8 mouse cellular contexts compared by ENCODE assay signal in the genomic region with DNA sequence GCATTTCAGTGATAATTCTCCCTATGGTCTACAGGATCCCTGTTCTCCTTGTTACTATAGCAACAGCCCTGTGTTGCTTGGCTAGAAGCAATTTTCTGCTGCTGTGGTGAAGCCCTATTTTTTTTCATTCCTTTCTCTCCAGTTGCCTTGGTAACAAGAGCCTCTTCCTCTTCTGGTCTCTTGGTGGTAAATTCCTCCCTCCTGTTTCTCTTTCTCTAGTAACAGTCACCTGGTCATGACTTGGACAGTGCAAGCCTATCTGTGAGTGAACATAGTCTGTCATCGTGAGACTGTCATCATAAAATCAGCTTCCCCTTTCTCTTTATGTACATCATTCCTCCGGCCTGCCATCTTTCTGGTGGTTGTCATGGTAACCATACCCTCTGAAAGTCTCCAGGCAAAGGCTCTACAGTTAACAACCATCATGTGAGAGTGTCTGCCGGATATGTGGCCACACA. TPM values are rescaled to one million over a fixed set of nuclear protein-coding genes. Genes with fewer than 3 reads are reported as not detected.
DNase-seq lines count a peak whose midpoint lies in the region; ATAC-seq lines count a peak whose summit lies in the region.

No protein-coding gene starts in this region.

- peak; percentile 19 for DNase-seq in 416B (ENCODE audit: low read depth)
- peak; percentile 82 for DNase-seq in hindbrain, embryonic 11.5 days (ENCODE audit: low spot score)
- peak; percentile 94 for DNase-seq in midbrain, embryonic 14.5 days
- no peak for DNase-seq in T-cell, adult 2 months (ENCODE audit: low spot score)
- DNase-seq in testis, postnatal 10 days (ENCODE audit: low spot score) = no peak
- DNase-seq in thymus, postnatal 0 days (ENCODE audit: low spot score) = no peak
- DNase-seq in adrenal gland, adult (ENCODE audit: inconsistent age in 2 of 2, low spot score in 1 of 2) = no peak

- peak overlapping the region; percentile 20; the same call in 1 of the 2 replicates for H3K4me2 ChIP-seq in hindbrain, embryonic 11.5 days (replicated peaks; ENCODE audit: low read depth, low read length)
- peak overlapping the region; percentile 53 for H3K4me2 ChIP-seq in midbrain, embryonic 14.5 days (ENCODE audit: low read length)

- H3K36me3 ChIP-seq in hindbrain, embryonic 11.5 days (ENCODE audit: control insufficient read depth, insufficient read depth, low read length) = no peaks in the 10 kb centered on the region
- no peaks in the 10 kb centered on the region for H3K36me3 ChIP-seq in midbrain, embryonic 14.5 days (ENCODE audit: control insufficient read depth, insufficient read depth, low read length)

- no peak overlapping the region for H3K4me3 ChIP-seq in hindbrain, embryonic 11.5 days (ENCODE audit: low read depth, low read length)
- peak overlapping the region; percentile 20; the same call in 1 of the 2 replicates for H3K4me3 ChIP-seq in midbrain, embryonic 14.5 days (replicated peaks; ENCODE audit: low read depth, low read length)

- peak overlapping the region; percentile 95 for H3K27ac ChIP-seq in hindbrain, embryonic 11.5 days (ENCODE audit: low read depth, low read length)
- H3K27ac ChIP-seq in midbrain, embryonic 14.5 days (replicated peaks; ENCODE audit: low read depth, low read length) = peak overlapping the region; percentile 98

- no peaks in the 10 kb centered on the region for H3K9me3 ChIP-seq in hindbrain, embryonic 11.5 days (ENCODE audit: control insufficient read depth, low read length)
- H3K9me3 ChIP-seq in midbrain, embryonic 14.5 days (ENCODE audit: control insufficient read depth, low read length) = no peaks in the 10 kb centered on the region

- 21% methylated on average over 3 of the region's 3 CpGs for WGBS in hindbrain, embryonic 11.5 days
- 4% methylated on average over 3 of the region's 3 CpGs for WGBS in midbrain, embryonic 14.5 days

- no peak overlapping the region for H3K9ac ChIP-seq in hindbrain, embryonic 11.5 days (ENCODE audit: low read depth, low read length)
- H3K9ac ChIP-seq in midbrain, embryonic 14.5 days (replicated peaks; ENCODE audit: low read length) = peak overlapping the region; percentile 51; the same call in 1 of the 2 replicates

- peaks cover 13% of the 10 kb centered on the region for H3K4me1 ChIP-seq in hindbrain, embryonic 11.5 days (replicated peaks; ENCODE audit: control insufficient read depth, insufficient read depth, low read length)
- H3K4me1 ChIP-seq in midbrain, embryonic 14.5 days (ENCODE audit: control insufficient read depth, insufficient read depth, low read length) = peaks cover 50% of the 10 kb centered on the region

- H3K27me3 ChIP-seq in hindbrain, embryonic 11.5 days (ENCODE audit: control insufficient read depth, insufficient read depth, low read length) = no peaks in the 10 kb centered on the region
- H3K27me3 ChIP-seq in midbrain, embryonic 14.5 days (ENCODE audit: control insufficient read depth, insufficient read depth, low read length) = no peaks in the 10 kb centered on the region

- peak; percentile 63 for ATAC-seq in common myeloid progenitor, adult 5-6 weeks (replicated peaks; ENCODE audit: low read depth, poor library complexity, severe bottlenecking)
- ATAC-seq in hindbrain, embryonic 11.5 days (ENCODE audit: low FRiP score) = peak; percentile 83
- peak; percentile 84 for ATAC-seq in midbrain, embryonic 14.5 days (ENCODE audit: low FRiP score, low TSS enrichment)

RNA-seq across cellular contexts. Expression of gene Trit1, which starts 2.4 kb away (rescaled TPM):
- 26.4 and 39.4 TPM in 2 replicates for total RNA-seq in common myeloid progenitor, adult 5-6 weeks (2017)
- 24.4 and 26.6 TPM in 2 replicates for polyA plus RNA-seq in hindbrain, embryonic 11.5 days (2014; fragmentation: Nextera tagmentation; extraction: Ambion mirVana)
- 27.0 and 29.1 TPM in 2 replicates for polyA plus RNA-seq in midbrain, embryonic 14.5 days (2014; fragmentation: Nextera tagmentation; extraction: Ambion mirVana)
- 16.4 and 18.6 TPM in 2 replicates for polyA plus RNA-seq in thymus, postnatal 0 days (2015; fragmentation: Nextera tagmentation; extraction: Ambion mirVana)

RNA-seq across cellular contexts. Expression of gene Mycl, which starts 18.5 kb away (rescaled TPM):
- 1.5 and 3.7 TPM in 2 replicates for total RNA-seq in common myeloid progenitor, adult 5-6 weeks (2017)
- polyA plus RNA-seq in hindbrain, embryonic 11.5 days (2014; fragmentation: Nextera tagmentation; extraction: Ambion mirVana) = 76.1 and 92.7 TPM in 2 replicates
- polyA plus RNA-seq in midbrain, embryonic 14.5 days (2014; fragmentation: Nextera tagmentation; extraction: Ambion mirVana) = 87.7 and 112 TPM in 2 replicates
- polyA plus RNA-seq in thymus, postnatal 0 days (2015; fragmentation: Nextera tagmentation; extraction: Ambion mirVana) = 1.2 and 1.6 TPM in 2 replicates

RNA-seq across cellular contexts. Expression of gene Mfsd2a, which starts 53.0 kb away (rescaled TPM):
- not detected in 2 replicates for total RNA-seq in common myeloid progenitor, adult 5-6 weeks (2017)
- 25.2 and 27.0 TPM in 2 replicates for polyA plus RNA-seq in hindbrain, embryonic 11.5 days (2014; fragmentation: Nextera tagmentation; extraction: Ambion mirVana)
- 31.2 and 33.4 TPM in 2 replicates for polyA plus RNA-seq in midbrain, embryonic 14.5 days (2014; fragmentation: Nextera tagmentation; extraction: Ambion mirVana)
- 2.4 and 2.7 TPM in 2 replicates for polyA plus RNA-seq in thymus, postnatal 0 days (2015; fragmentation: Nextera tagmentation; extraction: Ambion mirVana)

Comparison
In these comparisons a context has a peak if more than half of its experiments do, and no peak if none do; other contexts are left out.
1. DNase-seq: peak in 416B (single experiment), hindbrain, embryonic 11.5 days (single experiment) and midbrain, embryonic 14.5 days (single experiment); none in T-cell, adult 2 months (single experiment), testis, postnatal 10 days (single experiment), thymus, postnatal 0 days (single experiment) and adrenal gland, adult (0 of 2).
2. RNA of gene Mycl, which starts 18.5 kb away (polyA plus RNA-seq): 87.7 to 112 TPM in midbrain, embryonic 14.5 days and 76.1 to 92.7 TPM in hindbrain, embryonic 11.5 days; 1.2 to 1.6 TPM in thymus, postnatal 0 days; every median in the first group is over 10 times any median in the second.
3. Peak in every context shown above with its lines, with median percentiles within 50 percentile points of each other: ATAC-seq.